Mouse (Mus musculus): Measurements from ENCODE around the gene Cdk6. TPM values are rescaled to one million over a fixed set of nuclear protein-coding genes. Genes with fewer than 3 reads are reported as not detected.

The Cdk6 gene
- polyA plus RNA-seq, 1 experiment from 2014 or later: 23.4 TPM

- no peak overlapping the region for H3K9ac ChIP-seq (ENCODE audit: low read depth, low read length)
- ATAC-seq (ENCODE audit: low FRiP score, low TSS enrichment): no peak
- WGBS: 74% methylated on average over 15 of the region's 15 CpGs
- H3K9me3 ChIP-seq (ENCODE audit: control insufficient read depth, low read length): no peaks in the 10 kb centered on the region
- no peaks in the 10 kb centered on the region for H3K27me3 ChIP-seq (ENCODE audit: control insufficient read depth, insufficient read depth, low read length)
- no peak overlapping the region for H3K4me2 ChIP-seq (replicated peaks; ENCODE audit: low read depth, low read length)
- H3K4me1 ChIP-seq (ENCODE audit: control insufficient read depth, insufficient read depth, low read length): no peaks in the 10 kb centered on the region
- no peak overlapping the region for H3K27ac ChIP-seq (ENCODE audit: low read depth, low read length)
- H3K4me3 ChIP-seq (ENCODE audit: low read length): no peak overlapping the region
- H3K36me3 ChIP-seq (ENCODE audit: control insufficient read depth, insufficient read depth, low read length): no peaks in the 10 kb centered on the region
These were observed 22.0 kb downstream of the Cdk6 start for GRCm38 (mm10) chr5:3363036-3363983.

GRCm38 (mm10) chr5:3367045-3367444, 25.8 kb downstream of the Cdk6 start:
- H3K9ac ChIP-seq (ENCODE audit: low read depth, low read length): no peak overlapping the region
- no peaks in the 10 kb centered on the region for H3K27me3 ChIP-seq (ENCODE audit: control insufficient read depth, insufficient read depth, low read length)
- WGBS: 95% methylated on average over 4 of the region's 4 CpGs
- no peaks in the 10 kb centered on the region for H3K9me3 ChIP-seq (ENCODE audit: control insufficient read depth, low read length)
- no peak overlapping the region for H3K27ac ChIP-seq (ENCODE audit: low read depth, low read length)
- H3K4me2 ChIP-seq (replicated peaks; ENCODE audit: low read depth, low read length): no peak overlapping the region
- no peaks in the 10 kb centered on the region for H3K4me1 ChIP-seq (ENCODE audit: control insufficient read depth, insufficient read depth, low read length)
- no peak overlapping the region for H3K4me3 ChIP-seq (ENCODE audit: low read length)
- H3K36me3 ChIP-seq (ENCODE audit: control insufficient read depth, insufficient read depth, low read length): no peaks in the 10 kb centered on the region
- no peak for ATAC-seq (ENCODE audit: low FRiP score, low TSS enrichment)

GRCm38 (mm10) chr5:3369317-3369716, 28.0 kb downstream of the Cdk6 start:
- no peak overlapping the region for H3K27ac ChIP-seq (ENCODE audit: low read depth, low read length)
- no peak overlapping the region for H3K4me3 ChIP-seq (ENCODE audit: low read length)
- H3K9ac ChIP-seq (ENCODE audit: low read depth, low read length): no peak overlapping the region
- 62% methylated on average over 6 of the region's 6 CpGs for WGBS
- ATAC-seq (ENCODE audit: low FRiP score, low TSS enrichment): no peak
- no peak overlapping the region for H3K4me2 ChIP-seq (replicated peaks; ENCODE audit: low read depth, low read length)
- H3K36me3 ChIP-seq (ENCODE audit: control insufficient read depth, insufficient read depth, low read length): no peaks in the 10 kb centered on the region
- H3K27me3 ChIP-seq (ENCODE audit: control insufficient read depth, insufficient read depth, low read length): no peaks in the 10 kb centered on the region
- no peaks in the 10 kb centered on the region for H3K9me3 ChIP-seq (ENCODE audit: control insufficient read depth, low read length)
- H3K4me1 ChIP-seq (ENCODE audit: control insufficient read depth, insufficient read depth, low read length): no peaks in the 10 kb centered on the region

GRCm38 (mm10) chr5:3371212-3371611, 29.9 kb downstream of the Cdk6 start:
- Histone ChIP-seq H3K27me3 (ENCODE audit: control insufficient read depth, insufficient read depth, low read length) (no peaks in the 10 kb centered on the region), H3K4me2 (replicated peaks; ENCODE audit: low read depth, low read length) (no peak overlapping the region), H3K4me1 (ENCODE audit: control insufficient read depth, insufficient read depth, low read length) (no peaks in the 10 kb centered on the region), H3K9me3 (ENCODE audit: control insufficient read depth, low read length) (no peaks in the 10 kb centered on the region), H3K4me3 (ENCODE audit: low read length) (no peak overlapping the region), H3K27ac (ENCODE audit: low read depth, low read length) (no peak overlapping the region), H3K36me3 (ENCODE audit: control insufficient read depth, insufficient read depth, low read length) (no peaks in the 10 kb centered on the region), H3K9ac (ENCODE audit: low read depth, low read length) (no peak overlapping the region)
- 74% methylated on average over 2 of the region's 2 CpGs for WGBS
- ATAC-seq (ENCODE audit: low FRiP score, low TSS enrichment): no peak

GRCm38 (mm10) chr5:3373170-3373569, 31.9 kb downstream of the Cdk6 start:
- no peak for ATAC-seq (ENCODE audit: low FRiP score, low TSS enrichment)
- Histone ChIP-seq H3K4me2 (replicated peaks; ENCODE audit: low read depth, low read length) (no peak overlapping the region), H3K27ac (ENCODE audit: low read depth, low read length) (no peak overlapping the region), H3K4me3 (ENCODE audit: low read length) (no peak overlapping the region), H3K4me1 (ENCODE audit: control insufficient read depth, insufficient read depth, low read length) (no peaks in the 10 kb centered on the region), H3K9me3 (ENCODE audit: control insufficient read depth, low read length) (no peaks in the 10 kb centered on the region), H3K36me3 (ENCODE audit: control insufficient read depth, insufficient read depth, low read length) (no peaks in the 10 kb centered on the region), H3K27me3 (ENCODE audit: control insufficient read depth, insufficient read depth, low read length) (no peaks in the 10 kb centered on the region), H3K9ac (ENCODE audit: low read depth, low read length) (no peak overlapping the region)
- WGBS: 81% methylated on average over 10 of the region's 10 CpGs

GRCm38 (mm10) chr5:3374763-3375162, 33.5 kb downstream of the Cdk6 start:
- Histone ChIP-seq H3K4me2 (replicated peaks; ENCODE audit: low read depth, low read length) (no peak overlapping the region), H3K4me1 (ENCODE audit: control insufficient read depth, insufficient read depth, low read length) (no peaks in the 10 kb centered on the region), H3K4me3 (ENCODE audit: low read length) (no peak overlapping the region), H3K9me3 (ENCODE audit: control insufficient read depth, low read length) (no peaks in the 10 kb centered on the region), H3K27ac (ENCODE audit: low read depth, low read length) (no peak overlapping the region), H3K36me3 (ENCODE audit: control insufficient read depth, insufficient read depth, low read length) (no peaks in the 10 kb centered on the region), H3K27me3 (ENCODE audit: control insufficient read depth, insufficient read depth, low read length) (no peaks in the 10 kb centered on the region), H3K9ac (ENCODE audit: low read depth, low read length) (no peak overlapping the region)
- no peak for ATAC-seq (ENCODE audit: low FRiP score, low TSS enrichment)
- 86% methylated on average over 10 of the region's 10 CpGs for WGBS

GRCm38 (mm10) chr5:3376167-3376566, 34.9 kb downstream of the Cdk6 start:
- H3K9ac ChIP-seq (ENCODE audit: low read depth, low read length): no peak overlapping the region
- H3K4me3 ChIP-seq (ENCODE audit: low read length): no peak overlapping the region
- H3K9me3 ChIP-seq (ENCODE audit: control insufficient read depth, low read length): no peaks in the 10 kb centered on the region
- no peak overlapping the region for H3K4me2 ChIP-seq (replicated peaks; ENCODE audit: low read depth, low read length)
- H3K27ac ChIP-seq (ENCODE audit: low read depth, low read length): no peak overlapping the region
- H3K36me3 ChIP-seq (ENCODE audit: control insufficient read depth, insufficient read depth, low read length): no peaks in the 10 kb centered on the region
- no peaks in the 10 kb centered on the region for H3K27me3 ChIP-seq (ENCODE audit: control insufficient read depth, insufficient read depth, low read length)
- ATAC-seq (ENCODE audit: low FRiP score, low TSS enrichment): no peak
- WGBS: 69% methylated on average over 2 of the region's 2 CpGs
- no peaks in the 10 kb centered on the region for H3K4me1 ChIP-seq (ENCODE audit: control insufficient read depth, insufficient read depth, low read length)

GRCm38 (mm10) chr5:3379252-3379651, 38.0 kb downstream of the Cdk6 start:
- 90% methylated on average over 4 of the region's 4 CpGs for WGBS

GRCm38 (mm10) chr5:3380692-3381233, 39.5 kb downstream of the Cdk6 start:
- Histone ChIP-seq H3K9ac (ENCODE audit: low read depth, low read length) (no peak overlapping the region), H3K36me3 (ENCODE audit: control insufficient read depth, insufficient read depth, low read length) (no peaks in the 10 kb centered on the region), H3K4me2 (replicated peaks; ENCODE audit: low read depth, low read length) (no peak overlapping the region), H3K4me3 (ENCODE audit: low read length) (no peak overlapping the region), H3K27ac (ENCODE audit: low read depth, low read length) (no peak overlapping the region), H3K9me3 (ENCODE audit: control insufficient read depth, low read length) (no peaks in the 10 kb centered on the region), H3K4me1 (ENCODE audit: control insufficient read depth, insufficient read depth, low read length) (no peaks in the 10 kb centered on the region), H3K27me3 (ENCODE audit: control insufficient read depth, insufficient read depth, low read length) (no peaks in the 10 kb centered on the region)
- no peak for ATAC-seq (ENCODE audit: low FRiP score, low TSS enrichment)
- 87% methylated on average over 9 of the region's 9 CpGs for WGBS

More at GRCm38 (mm10) chr5:3379252-3379651, 38.0 kb downstream of the Cdk6 start:
- Histone ChIP-seq H3K36me3 (ENCODE audit: control insufficient read depth, insufficient read depth, low read length) (no peaks in the 10 kb centered on the region), H3K27me3 (ENCODE audit: control insufficient read depth, insufficient read depth, low read length) (no peaks in the 10 kb centered on the region), H3K4me3 (ENCODE audit: low read length) (no peak overlapping the region), H3K4me2 (replicated peaks; ENCODE audit: low read depth, low read length) (no peak overlapping the region), H3K27ac (ENCODE audit: low read depth, low read length) (no peak overlapping the region), H3K4me1 (ENCODE audit: control insufficient read depth, insufficient read depth, low read length) (no peaks in the 10 kb centered on the region), H3K9ac (ENCODE audit: low read depth, low read length) (no peak overlapping the region), H3K9me3 (ENCODE audit: control insufficient read depth, low read length) (no peaks in the 10 kb centered on the region)
- no peak for ATAC-seq (ENCODE audit: low FRiP score, low TSS enrichment)

Data from kidney, embryonic 14.5 days (tissue).